Mouse (Mus musculus) myocyte (in vitro differentiated cells): ENCODE results near the gene Kif28.

ENCODE experiments used
- E2F4 ChIP-seq: IDR thresholded peaks from one replicate; pipeline ENCODE4 v1.6.1; 2011; ENCODE audit warnings: mild to moderate bottlenecking, control low read depth, moderate library complexity; ENCODE audit not compliant: insufficient read depth
- MAX ChIP-seq: IDR thresholded peaks from one replicate; pipeline ENCODE4 v1.6.1; 2011; ENCODE audit warnings: low read depth, mild to moderate bottlenecking, control low read depth
- MYOD1 ChIP-seq, 3 experiments: IDR thresholded peaks; one replicate each; pipeline ENCODE4 v1.6.1; 2011; ENCODE audit warnings: control low read depth in 2 of 3, low read depth in 2 of 3, mild to moderate bottlenecking in 2 of 3, moderate library complexity in 1 of 3; ENCODE audit not compliant: insufficient read length in 2 of 3, control insufficient read depth in 1 of 3
- POLR2A ChIP-seq: IDR thresholded peaks from one replicate; pipeline ENCODE4 v1.6.1; 2011; ENCODE audit warnings: low read depth, mild to moderate bottlenecking, control low read depth, moderate library complexity; ENCODE audit not compliant: insufficient read length
- POLR2AphosphoS2 ChIP-seq: IDR thresholded peaks from one replicate; pipeline ENCODE4 v1.6.1; 2011; ENCODE audit warnings: low read depth, control low read depth; ENCODE audit not compliant: insufficient read length
- TCF12 ChIP-seq: IDR thresholded peaks from one replicate; pipeline ENCODE4 v1.6.1; 2011; ENCODE audit warnings: mild to moderate bottlenecking, control low read depth; ENCODE audit not compliant: poor library complexity, insufficient read depth, severe bottlenecking

DNA sequence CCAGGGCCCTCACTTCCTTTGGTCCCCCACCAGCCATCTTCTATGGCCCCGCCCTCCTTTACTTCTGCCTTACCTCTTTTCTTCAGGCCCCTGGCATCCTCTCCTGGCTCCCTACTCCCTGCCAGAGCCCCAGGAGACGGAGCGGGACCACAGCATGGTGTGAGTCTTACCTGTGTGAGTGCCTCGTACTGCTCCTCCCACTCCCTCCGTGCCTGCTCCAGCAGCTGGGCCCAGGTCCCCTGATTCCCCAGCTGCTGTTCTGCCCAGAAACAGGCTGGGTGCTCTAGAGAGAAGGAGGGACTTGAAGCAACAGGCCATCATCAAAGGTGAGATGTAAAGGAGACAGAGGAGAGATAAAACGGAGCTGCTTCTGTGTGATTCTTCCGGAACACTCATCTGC, 32.4 kb downstream of the Kif28 start:
- TF ChIP-seq TCF12 = no peak
- no peak for TF ChIP-seq E2F4
- TF ChIP-seq POLR2AphosphoS2 = no peak
- TF ChIP-seq MAX = no peak
- TF ChIP-seq POLR2A = no peak
- TF ChIP-seq MYOD1 (IDR thresholded peaks at IDR 0.05; ENCODE audit: control insufficient read depth in 1 of 3, insufficient read length in 2 of 3, low read depth in 2 of 3) = no peak
